Mouse (Mus musculus): Measurements from ENCODE around the gene Fyttd1. TPM values are rescaled to one million over a fixed set of nuclear protein-coding genes. Genes with fewer than 3 reads are reported as not detected.

Gene Fyttd1
- polyA plus RNA-seq, 1 experiment from 2014 or later, result 103 TPM

GRCm38 (mm10) chr16:32858356-32858755 is 18.9 kb upstream of the Fyttd1 start:
- H3K4me1 ChIP-seq (replicated peaks; ENCODE audit: control insufficient read depth, insufficient read depth, low read length), result peaks cover 6% of the 10 kb centered on the region; the same call in 1 of the 2 replicates
- no peak overlapping the region for H3K9ac ChIP-seq (ENCODE audit: low read length)
- no peaks in the 10 kb centered on the region for H3K9me3 ChIP-seq (ENCODE audit: control insufficient read depth, low read length)
- DNase-seq (ENCODE audit: low spot score) (no peak), ATAC-seq (replicated peaks; ENCODE audit: low FRiP score, low TSS enrichment, low read depth) (no peak)
- H3K4me2 ChIP-seq (ENCODE audit: low read length), result no peak overlapping the region
- WGBS, result 65% methylated on average over 4 of the region's 4 CpGs
- H3K27me3 ChIP-seq (replicated peaks; ENCODE audit: control insufficient read depth, insufficient read depth, low read length), result no peaks in the 10 kb centered on the region
- peaks cover 9% of the 10 kb centered on the region; the same call in 1 of the 2 replicates for H3K36me3 ChIP-seq (ENCODE audit: control insufficient read depth, insufficient read depth, low read length)
- no peak overlapping the region; the same call in 1 of the 2 replicates for H3K27ac ChIP-seq (ENCODE audit: low read depth)
- no peak overlapping the region for H3K4me3 ChIP-seq (ENCODE audit: low read depth, low read length)

DNA sequence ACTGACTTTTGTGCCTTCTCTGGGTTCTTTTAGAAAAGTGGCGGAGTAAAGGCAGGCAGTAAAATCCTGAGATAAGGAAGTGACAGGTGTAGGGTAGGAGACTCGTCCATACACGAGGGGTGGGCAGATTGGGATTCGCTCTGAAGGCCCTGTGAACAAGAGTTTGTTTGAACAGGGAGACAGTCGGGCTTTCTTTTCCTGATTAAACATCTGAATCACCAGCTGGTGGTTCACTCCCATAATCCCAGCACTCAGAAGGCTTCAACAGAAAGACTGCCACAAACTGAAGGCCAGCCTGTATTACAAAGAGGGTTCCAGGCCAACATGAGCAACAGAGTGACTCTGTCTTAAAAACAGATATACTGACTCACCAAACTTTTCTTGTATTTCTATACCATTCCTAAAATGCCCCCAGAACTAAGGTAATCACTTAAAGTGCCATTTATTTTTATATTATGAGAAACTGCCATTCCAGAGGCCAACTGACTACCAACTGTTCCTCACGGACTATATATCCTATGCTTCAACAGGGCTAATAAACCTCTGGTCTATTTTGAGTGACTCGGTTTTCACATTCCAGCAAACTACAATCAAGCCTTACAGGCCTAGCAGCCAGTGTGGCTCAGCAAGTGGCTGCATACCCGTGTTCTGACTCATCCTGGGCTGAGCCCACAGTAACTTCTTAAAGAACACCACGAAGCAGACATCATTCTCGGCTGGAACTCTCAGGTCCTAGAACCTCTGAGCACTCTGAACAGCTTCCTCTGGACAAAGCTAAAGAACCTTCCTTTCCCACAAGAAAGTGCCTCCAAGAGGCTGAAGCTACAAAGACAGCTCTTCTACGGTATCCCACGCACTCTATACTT is 18.3 kb upstream of the Fyttd1 start:
- peaks cover 6% of the 10 kb centered on the region; the same call in 1 of the 2 replicates for H3K4me1 ChIP-seq (replicated peaks; ENCODE audit: control insufficient read depth, insufficient read depth, low read length)
- no peak for DNase-seq (ENCODE audit: low spot score)
- no peak overlapping the region for H3K4me2 ChIP-seq (ENCODE audit: low read length)
- H3K9me3 ChIP-seq (ENCODE audit: control insufficient read depth, low read length), result no peaks in the 10 kb centered on the region
- ATAC-seq (replicated peaks; ENCODE audit: low FRiP score, low TSS enrichment, low read depth), result peak; percentile 40; the same call in 1 of the 2 replicates
- no peaks in the 10 kb centered on the region for H3K27me3 ChIP-seq (replicated peaks; ENCODE audit: control insufficient read depth, insufficient read depth, low read length)
- 47% methylated on average over 12 of the region's 12 CpGs for WGBS
- H3K9ac ChIP-seq (ENCODE audit: low read length), result no peak overlapping the region
- no peak overlapping the region for H3K4me3 ChIP-seq (ENCODE audit: low read depth, low read length)
- peak overlapping the region; percentile 58; the same call in 1 of the 2 replicates for H3K27ac ChIP-seq (ENCODE audit: low read depth)
- H3K36me3 ChIP-seq (ENCODE audit: control insufficient read depth, insufficient read depth, low read length), result 0 out of 2 replicates have a peak, but pooled peaks cover 7% of the 10 kb centered on the region

GRCm38 (mm10) chr16:32861813-32862385 is 15.4 kb upstream of the Fyttd1 start:
- no peak overlapping the region for H3K9ac ChIP-seq (ENCODE audit: low read length)
- ATAC-seq (replicated peaks; ENCODE audit: low FRiP score, low TSS enrichment, low read depth) (no peak), DNase-seq (ENCODE audit: low spot score) (no peak)
- H3K27ac ChIP-seq (ENCODE audit: low read depth), result no peak overlapping the region
- H3K4me1 ChIP-seq (replicated peaks; ENCODE audit: control insufficient read depth, insufficient read depth, low read length), result peaks cover 6% of the 10 kb centered on the region; the same call in 1 of the 2 replicates
- no peak overlapping the region for H3K4me3 ChIP-seq (ENCODE audit: low read depth, low read length)
- H3K9me3 ChIP-seq (ENCODE audit: control insufficient read depth, low read length), result no peaks in the 10 kb centered on the region
- no peaks in the 10 kb centered on the region for H3K27me3 ChIP-seq (replicated peaks; ENCODE audit: control insufficient read depth, insufficient read depth, low read length)
- no peaks in the 10 kb centered on the region for H3K36me3 ChIP-seq (ENCODE audit: control insufficient read depth, insufficient read depth, low read length)
- WGBS, result 89% methylated on average over 3 of the region's 3 CpGs
- H3K4me2 ChIP-seq (ENCODE audit: low read length), result no peak overlapping the region

GRCm38 (mm10) chr16:32865401-32865800 is 11.9 kb upstream of the Fyttd1 start:
- Histone ChIP-seq H3K4me3 (ENCODE audit: low read depth, low read length) (no peak overlapping the region), H3K9ac (ENCODE audit: low read length) (no peak overlapping the region), H3K27ac (ENCODE audit: low read depth) (no peak overlapping the region), H3K4me2 (ENCODE audit: low read length) (no peak overlapping the region), H3K4me1 (replicated peaks; ENCODE audit: control insufficient read depth, insufficient read depth, low read length) (peaks cover 12% of the 10 kb centered on the region), H3K27me3 (replicated peaks; ENCODE audit: control insufficient read depth, insufficient read depth, low read length) (no peaks in the 10 kb centered on the region), H3K36me3 (ENCODE audit: control insufficient read depth, insufficient read depth, low read length) (no peaks in the 10 kb centered on the region), H3K9me3 (ENCODE audit: control insufficient read depth, low read length) (no peaks in the 10 kb centered on the region)
- WGBS, result 92% methylated on average over 4 of the region's 4 CpGs
- no peak for ATAC-seq (replicated peaks; ENCODE audit: low FRiP score, low TSS enrichment, low read depth)
- DNase-seq (ENCODE audit: low spot score), result no peak

GRCm38 (mm10) chr16:32866713-32867112 is 10.6 kb upstream of the Fyttd1 start:
- H3K4me1 ChIP-seq (replicated peaks; ENCODE audit: control insufficient read depth, insufficient read depth, low read length), result peaks cover 12% of the 10 kb centered on the region
- 79% methylated on average over 5 of the region's 5 CpGs for WGBS

DNA sequence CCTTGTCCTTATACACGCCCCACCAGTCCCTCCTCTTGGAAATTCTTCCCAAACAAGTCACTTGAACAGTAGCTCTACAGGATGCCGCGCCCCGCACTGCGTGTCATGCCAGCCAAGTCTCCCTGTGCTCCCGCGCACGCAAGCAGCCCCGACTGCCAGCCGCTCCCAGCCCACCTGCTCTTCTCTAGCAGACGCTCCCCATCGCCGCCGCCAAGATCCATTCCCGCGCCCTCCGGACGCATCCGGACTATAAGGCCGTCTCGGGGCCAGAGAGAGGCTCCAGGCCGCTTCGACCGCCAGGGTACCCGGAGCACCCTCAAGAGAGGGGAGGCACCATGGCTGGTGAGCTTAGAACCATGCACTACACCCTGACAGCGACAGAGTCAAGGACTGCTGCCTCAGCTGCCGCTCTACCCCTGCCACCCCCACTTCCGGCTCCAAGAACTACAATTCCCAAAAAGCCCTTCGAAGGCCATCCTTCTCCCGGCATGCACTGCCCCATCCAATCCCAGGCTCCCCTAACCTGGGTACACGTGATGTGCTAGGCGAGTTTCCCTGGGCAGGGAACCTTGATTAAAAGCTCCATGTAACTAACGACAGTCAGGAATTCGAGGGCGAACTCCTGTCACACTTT is 9.3 kb upstream of the Fyttd1 start:
- Histone ChIP-seq H3K4me2 (ENCODE audit: low read length) (peak overlapping the region; percentile 70), H3K36me3 (ENCODE audit: control insufficient read depth, insufficient read depth, low read length) (no peaks in the 10 kb centered on the region), H3K9ac (ENCODE audit: low read length) (peak overlapping the region; percentile 43), H3K27ac (ENCODE audit: low read depth) (peak overlapping the region; percentile 19), H3K4me1 (replicated peaks; ENCODE audit: control insufficient read depth, insufficient read depth, low read length) (peaks cover 12% of the 10 kb centered on the region), H3K9me3 (ENCODE audit: control insufficient read depth, low read length) (no peaks in the 10 kb centered on the region), H3K27me3 (replicated peaks; ENCODE audit: control insufficient read depth, insufficient read depth, low read length) (no peaks in the 10 kb centered on the region), H3K4me3 (ENCODE audit: low read depth, low read length) (peak overlapping the region; percentile 53)
- ATAC-seq (replicated peaks; ENCODE audit: low FRiP score, low TSS enrichment, low read depth), result peak; percentile 99
- WGBS, result under 1% methylated on average over 35 of the region's 35 CpGs
- peak; percentile 91 for DNase-seq (ENCODE audit: low spot score)

More at GRCm38 (mm10) chr16:32866713-32867112, 10.6 kb upstream of the Fyttd1 start:
- Histone ChIP-seq H3K4me3 (ENCODE audit: low read depth, low read length) (no peak overlapping the region), H3K9ac (ENCODE audit: low read length) (no peak overlapping the region), H3K27ac (ENCODE audit: low read depth) (no peak overlapping the region), H3K27me3 (replicated peaks; ENCODE audit: control insufficient read depth, insufficient read depth, low read length) (no peaks in the 10 kb centered on the region), H3K9me3 (ENCODE audit: control insufficient read depth, low read length) (no peaks in the 10 kb centered on the region), H3K4me2 (ENCODE audit: low read length) (peak overlapping the region; percentile 70), H3K36me3 (ENCODE audit: control insufficient read depth, insufficient read depth, low read length) (no peaks in the 10 kb centered on the region)
- ATAC-seq (replicated peaks; ENCODE audit: low FRiP score, low TSS enrichment, low read depth), result no peak
- DNase-seq (ENCODE audit: low spot score), result no peak

GRCm38 (mm10) chr16:32870231-32870630 is 7.1 kb upstream of the Fyttd1 start:
- Histone ChIP-seq H3K9me3 (ENCODE audit: control insufficient read depth, low read length) (no peaks in the 10 kb centered on the region), H3K27ac (ENCODE audit: low read depth) (no peak overlapping the region), H3K36me3 (ENCODE audit: control insufficient read depth, insufficient read depth, low read length) (no peaks in the 10 kb centered on the region), H3K27me3 (replicated peaks; ENCODE audit: control insufficient read depth, insufficient read depth, low read length) (no peaks in the 10 kb centered on the region), H3K4me1 (replicated peaks; ENCODE audit: control insufficient read depth, insufficient read depth, low read length) (peaks cover 12% of the 10 kb centered on the region), H3K4me3 (ENCODE audit: low read depth, low read length) (no peak overlapping the region), H3K9ac (ENCODE audit: low read length) (no peak overlapping the region), H3K4me2 (ENCODE audit: low read length) (no peak overlapping the region)
- 67% methylated on average over 5 of the region's 5 CpGs for WGBS
- ATAC-seq (replicated peaks; ENCODE audit: low FRiP score, low TSS enrichment, low read depth) (no peak), DNase-seq (ENCODE audit: low spot score) (no peak)

- Histone ChIP-seq H3K4me3 (ENCODE audit: low read depth, low read length) (no peak overlapping the region), H3K4me2 (ENCODE audit: low read length) (no peak overlapping the region), H3K4me1 (replicated peaks; ENCODE audit: control insufficient read depth, insufficient read depth, low read length) (0 out of 2 replicates have a peak, but pooled peaks cover 5% of the 10 kb centered on the region), H3K27me3 (replicated peaks; ENCODE audit: control insufficient read depth, insufficient read depth, low read length) (no peaks in the 10 kb centered on the region), H3K27ac (ENCODE audit: low read depth) (no peak overlapping the region), H3K36me3 (ENCODE audit: control insufficient read depth, insufficient read depth, low read length) (no peaks in the 10 kb centered on the region), H3K9me3 (ENCODE audit: control insufficient read depth, low read length) (no peaks in the 10 kb centered on the region), H3K9ac (ENCODE audit: low read length) (no peak overlapping the region)
- WGBS, result 54% methylated on average over 3 of the region's 3 CpGs
- no peak for DNase-seq (ENCODE audit: low spot score)
- no peak for ATAC-seq (replicated peaks; ENCODE audit: low FRiP score, low TSS enrichment, low read depth)
Observed at GRCm38 (mm10) chr16:32873366-32873765, 3.9 kb upstream of the Fyttd1 start.

Measured in intestine, embryonic 14.5 days (tissue).